Mouse (Mus musculus): ENCODE results near the gene Aox1.

The Aox1 gene

DNA sequence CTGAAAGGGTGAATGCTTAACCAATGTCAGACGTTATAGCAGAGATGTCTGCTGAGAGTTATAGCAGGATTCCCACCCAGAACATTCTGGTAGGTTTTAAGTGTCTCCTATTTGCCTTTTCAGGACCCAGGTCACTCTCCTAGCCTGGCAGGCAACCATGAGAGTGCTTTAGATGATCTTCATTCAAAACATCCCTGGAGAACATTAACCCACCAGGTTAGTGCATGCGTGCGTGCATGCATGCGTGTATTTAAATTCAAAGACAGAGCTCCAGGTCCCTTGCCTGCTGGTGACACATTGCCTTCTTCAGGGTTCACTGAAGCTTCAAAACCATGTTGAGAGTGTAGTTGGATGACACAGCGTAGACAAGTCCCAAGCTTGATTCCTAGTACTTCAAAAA, 35.4 kb downstream of the Aox1 start:
- DNase-seq (ENCODE audit: low read depth) = no peak

DNA sequence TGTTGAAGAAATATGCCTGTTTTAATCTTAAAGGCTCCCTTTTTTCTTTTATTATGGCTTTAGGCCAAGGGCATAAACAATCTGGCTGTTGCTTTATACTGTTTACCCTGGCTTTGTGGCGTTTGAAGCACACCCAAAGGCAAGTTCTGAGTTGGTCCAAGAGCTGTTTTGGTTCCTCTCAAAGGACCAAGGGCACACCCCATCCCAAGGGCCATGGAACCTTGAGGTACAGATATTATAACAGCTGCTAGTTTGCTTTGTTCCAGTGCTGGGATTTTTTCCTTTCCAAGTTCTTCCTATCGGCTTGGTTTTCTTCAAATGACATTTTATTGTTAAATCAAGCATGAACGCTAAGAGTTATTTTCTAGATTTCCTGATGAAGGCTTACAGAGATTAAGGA, 35.9 kb downstream of the Aox1 start:
- no peak for DNase-seq (ENCODE audit: low read depth)

DNA sequence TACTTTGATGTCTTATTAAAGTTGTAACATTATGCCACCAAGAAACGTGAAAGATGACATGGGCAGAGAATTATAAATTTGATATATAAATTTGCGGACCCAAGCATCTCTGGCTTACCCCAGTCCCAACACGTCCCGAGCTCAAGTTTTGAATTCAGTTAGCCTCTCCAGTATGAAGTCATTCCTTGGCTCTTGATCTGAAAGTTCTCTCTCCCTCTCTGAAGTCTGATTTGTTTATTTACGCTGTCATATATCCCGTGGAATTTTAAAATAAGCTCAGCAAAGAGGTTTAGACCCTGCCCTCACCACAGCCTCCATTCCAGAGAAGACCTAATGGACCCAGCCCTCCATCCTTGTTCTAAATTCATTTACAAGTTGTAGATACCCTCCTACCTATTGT, 39.5 kb downstream of the Aox1 start:
- DNase-seq (ENCODE audit: low read depth) = no peak

DNA sequence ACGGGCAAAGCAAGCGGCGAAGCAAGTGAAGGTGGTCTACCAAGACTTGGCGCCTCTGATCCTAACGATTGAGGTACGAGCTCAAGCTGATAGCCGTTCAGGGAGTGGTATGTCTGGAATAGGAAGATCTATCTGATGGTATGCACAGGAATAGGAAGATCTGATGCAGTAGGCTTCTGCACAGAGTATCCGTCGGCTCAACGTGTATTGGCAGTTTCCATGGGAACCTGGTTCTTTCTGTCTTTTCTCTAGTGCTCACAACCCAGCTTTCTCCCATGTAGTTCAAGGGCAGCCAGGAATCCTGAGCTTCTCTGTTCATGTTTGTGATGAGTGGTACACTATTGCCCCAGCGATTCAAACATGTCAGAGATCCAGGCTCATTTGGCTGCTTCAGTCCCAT, 40.4 kb downstream of the Aox1 start:
- DNase-seq (ENCODE audit: low read depth) = no peak

DNA sequence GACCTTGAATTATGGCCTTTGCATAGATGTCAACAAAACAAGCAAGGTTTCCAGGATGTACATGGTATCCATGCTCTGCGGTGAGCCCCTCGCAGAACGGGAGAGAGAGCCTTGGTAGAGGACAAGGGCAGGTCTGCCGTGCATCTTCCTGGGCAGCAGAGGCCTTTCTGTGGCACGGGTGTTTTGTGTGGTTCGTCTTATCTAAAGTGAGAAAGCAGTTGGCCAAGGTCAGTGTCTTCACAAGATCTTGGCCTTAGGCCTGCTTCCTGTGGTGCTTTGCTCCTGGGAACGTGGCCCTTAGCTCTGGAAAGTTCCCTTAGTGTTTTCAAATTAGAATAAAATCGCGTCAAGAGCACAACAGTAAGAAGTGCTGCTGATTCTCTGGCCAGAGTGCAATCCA, 41.3 kb downstream of the Aox1 start:
- DNase-seq (ENCODE audit: low read depth) = no peak

DNA sequence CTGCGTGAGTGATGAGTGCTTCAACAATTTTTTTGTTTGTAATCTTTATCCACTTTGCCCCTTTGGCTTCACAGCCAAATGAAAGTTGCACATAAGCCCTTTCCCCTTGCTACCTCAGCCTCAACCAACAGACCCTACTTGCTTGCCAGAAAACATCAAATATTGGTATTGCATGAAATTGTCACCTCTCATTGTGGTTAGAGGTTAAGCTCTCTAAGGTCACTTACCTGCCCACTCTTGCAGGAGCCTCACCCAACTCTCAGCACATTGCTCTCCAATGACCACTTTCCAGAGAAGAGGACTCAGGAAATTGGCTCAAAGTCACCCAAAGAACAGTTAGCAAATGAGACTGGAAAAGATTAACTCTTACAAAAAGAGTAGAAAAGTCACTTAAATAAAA, 41.8 kb downstream of the Aox1 start:
- no peak for DNase-seq (ENCODE audit: low read depth)

DNA sequence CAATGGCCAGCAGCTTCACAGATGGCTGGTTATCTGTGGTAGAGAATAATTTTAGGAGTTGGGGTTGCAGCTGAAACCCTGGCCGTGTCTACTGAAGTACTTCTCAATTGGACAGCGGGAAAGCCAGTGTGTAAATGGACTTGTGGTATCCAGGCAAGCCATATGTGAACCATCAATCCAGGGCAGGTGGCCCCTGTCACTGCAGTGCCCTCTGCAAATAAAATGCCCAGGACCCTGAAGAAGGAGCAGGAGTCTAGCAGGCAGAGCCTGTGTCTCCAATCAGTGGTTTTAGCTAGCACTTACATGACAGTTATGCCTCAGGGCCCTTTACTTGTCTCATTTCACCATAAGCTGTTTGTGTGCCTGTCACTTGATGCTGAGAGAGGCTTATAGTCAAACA, 42.7 kb downstream of the Aox1 start:
- DNase-seq (ENCODE audit: low read depth) = no peak

DNA sequence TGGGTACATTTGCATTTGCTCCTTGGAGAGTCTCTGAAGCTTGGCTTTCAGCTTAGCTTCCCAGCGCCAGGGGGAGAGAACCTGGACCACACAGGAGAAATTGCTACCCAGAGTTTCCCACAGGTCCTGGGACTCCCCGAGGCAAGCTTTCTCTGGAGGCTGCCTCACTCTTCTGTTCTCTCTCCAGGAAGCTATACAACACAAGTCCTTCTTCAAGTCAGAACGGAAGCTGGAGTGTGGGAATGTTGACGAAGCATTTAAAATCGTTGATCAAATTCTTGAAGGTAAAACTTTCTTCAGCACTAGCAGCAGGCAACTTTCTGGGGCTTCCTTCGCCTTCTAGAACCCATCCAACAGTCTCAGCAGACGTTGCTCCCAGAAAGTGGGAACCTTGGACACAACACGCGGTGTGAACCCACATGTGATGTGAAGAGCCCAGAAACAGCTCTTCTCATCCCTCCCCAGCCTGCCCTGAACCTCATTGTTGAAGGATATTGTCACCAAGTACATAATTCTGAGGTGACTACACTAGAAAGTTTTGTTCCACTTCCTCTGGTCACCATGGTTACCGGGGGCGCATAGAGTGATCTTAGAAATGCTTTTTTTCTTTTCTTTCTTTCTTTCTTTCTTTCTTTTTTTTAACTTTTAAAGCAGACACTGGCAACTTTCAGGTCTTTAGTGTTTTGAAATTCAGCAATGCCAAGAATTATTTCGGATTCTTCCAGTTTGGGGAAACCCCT, 43.4 kb downstream of the Aox1 start:
- no peak for DNase-seq (ENCODE audit: low read depth)

DNA sequence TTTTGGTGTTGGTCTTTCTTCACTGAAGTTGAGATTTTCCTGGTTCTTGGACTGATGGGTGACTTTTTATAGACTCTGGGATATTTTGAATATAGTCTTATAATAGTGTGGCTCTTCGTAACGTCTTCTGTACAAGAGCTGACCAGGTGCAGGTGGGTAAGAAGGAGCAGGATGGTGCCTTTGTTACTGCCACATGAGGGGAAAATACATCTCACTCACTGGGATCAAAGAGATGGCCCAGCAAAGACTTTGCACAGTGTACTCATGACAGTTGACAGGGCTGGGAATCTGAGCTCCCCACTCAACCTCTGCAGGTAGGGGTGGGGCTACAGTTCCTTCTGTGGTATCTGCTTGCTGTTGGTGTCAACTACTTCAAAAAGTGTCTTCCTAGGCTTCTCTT, 44.5 kb downstream of the Aox1 start:
- DNase-seq (ENCODE audit: low read depth) = no peak

DNA sequence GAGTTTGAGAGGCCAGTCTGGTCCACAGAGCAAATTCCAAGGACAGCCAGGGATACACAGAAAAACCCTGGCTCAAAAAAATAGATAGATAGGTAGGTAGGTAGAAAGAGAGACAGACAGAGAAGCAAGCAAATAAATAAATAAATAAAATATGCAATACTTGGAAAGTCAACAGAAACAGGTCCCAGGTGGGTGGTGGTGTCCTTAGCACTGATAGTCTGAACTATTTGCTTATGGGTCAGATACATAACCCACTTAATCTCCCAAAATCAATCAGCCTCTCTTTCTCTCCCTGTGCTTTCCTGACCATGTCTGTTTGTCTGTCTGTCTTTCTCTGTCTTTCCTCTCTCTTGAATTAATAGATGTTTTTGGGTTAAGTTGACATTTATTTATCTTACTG, 48.2 kb downstream of the Aox1 start:
- no peak for DNase-seq (ENCODE audit: low read depth)

DNA sequence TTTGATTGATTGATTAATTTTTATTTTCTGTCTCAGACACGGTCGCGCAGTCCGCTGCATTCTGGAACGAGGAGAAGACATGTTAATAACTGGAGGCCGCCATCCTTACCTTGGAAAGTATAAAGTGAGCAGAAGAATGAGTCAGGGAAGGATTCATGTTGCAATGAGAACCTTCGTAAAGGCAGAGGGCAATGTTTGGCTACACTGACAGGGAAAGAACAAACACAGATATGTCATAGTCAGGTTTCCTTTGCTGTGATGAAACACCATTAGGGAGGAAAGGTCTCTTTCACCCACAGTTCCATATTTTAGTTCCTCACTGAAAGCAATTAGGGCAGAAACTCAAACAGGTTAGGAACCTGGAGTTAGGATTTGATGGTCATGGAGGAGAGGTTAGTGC, 48.7 kb downstream of the Aox1 start:
- DNase-seq (ENCODE audit: low read depth) = peak; percentile 11

DNA sequence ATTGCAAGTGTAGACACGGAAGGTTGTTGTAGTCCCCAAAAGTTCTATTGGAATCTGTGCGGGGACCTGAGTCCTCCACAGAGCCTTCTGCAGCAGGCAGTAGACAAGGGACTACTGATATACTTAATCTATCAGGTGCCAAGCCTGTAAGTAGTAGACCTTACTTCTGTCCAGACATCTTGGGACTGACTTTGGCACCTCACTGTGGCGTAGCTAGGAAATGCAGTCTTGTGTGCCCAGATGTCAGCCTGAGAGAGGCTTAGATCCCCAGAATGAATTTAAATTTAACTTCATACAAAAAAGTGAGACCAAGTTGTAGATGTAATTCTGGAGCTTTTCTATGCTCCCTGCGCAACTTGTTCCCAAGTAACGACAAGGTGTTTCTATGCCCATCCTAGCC, 50.0 kb downstream of the Aox1 start:
- DNase-seq (ENCODE audit: low read depth) = peak; percentile 33

DNA sequence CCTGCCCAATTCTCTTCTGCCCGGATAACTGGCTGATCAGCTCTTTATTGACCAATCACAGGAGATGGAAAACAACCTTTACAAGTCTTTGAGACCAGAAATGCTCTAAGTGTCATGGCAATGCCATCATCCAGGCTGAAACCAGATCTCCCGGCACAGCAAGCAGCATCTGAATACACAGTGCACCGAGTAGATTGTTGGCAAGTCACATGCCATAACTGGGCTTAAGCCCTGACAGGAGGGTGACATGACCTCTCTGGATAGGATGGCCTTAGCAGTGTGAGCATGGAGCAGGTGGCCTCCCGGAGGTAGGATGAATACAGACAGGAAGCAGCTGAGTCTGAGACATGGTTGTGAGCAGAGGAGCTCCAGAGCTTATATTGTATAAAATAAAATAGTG, 50.7 kb downstream of the Aox1 start:
- no peak for DNase-seq (ENCODE audit: low read depth)

DNA sequence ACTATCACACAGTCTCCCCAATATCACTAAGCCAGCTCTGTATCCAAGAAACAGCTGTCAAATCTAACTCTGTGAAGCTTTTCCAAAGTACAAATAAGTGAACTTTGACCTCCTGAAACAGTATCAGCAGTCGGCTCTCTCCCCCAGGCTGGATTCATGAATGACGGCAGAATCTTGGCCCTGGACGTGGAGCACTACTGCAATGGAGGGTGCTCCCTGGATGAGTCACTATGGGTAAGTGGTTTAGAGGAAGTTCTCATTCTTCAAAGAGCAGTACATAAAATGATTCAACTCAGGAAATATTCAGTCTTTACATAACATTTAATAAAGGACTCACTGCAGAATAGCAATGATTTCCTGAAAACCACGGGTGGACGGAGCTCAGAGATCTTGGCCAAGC, 51.6 kb downstream of the Aox1 start:
- DNase-seq (ENCODE audit: low read depth) = peak; percentile 20

DNA sequence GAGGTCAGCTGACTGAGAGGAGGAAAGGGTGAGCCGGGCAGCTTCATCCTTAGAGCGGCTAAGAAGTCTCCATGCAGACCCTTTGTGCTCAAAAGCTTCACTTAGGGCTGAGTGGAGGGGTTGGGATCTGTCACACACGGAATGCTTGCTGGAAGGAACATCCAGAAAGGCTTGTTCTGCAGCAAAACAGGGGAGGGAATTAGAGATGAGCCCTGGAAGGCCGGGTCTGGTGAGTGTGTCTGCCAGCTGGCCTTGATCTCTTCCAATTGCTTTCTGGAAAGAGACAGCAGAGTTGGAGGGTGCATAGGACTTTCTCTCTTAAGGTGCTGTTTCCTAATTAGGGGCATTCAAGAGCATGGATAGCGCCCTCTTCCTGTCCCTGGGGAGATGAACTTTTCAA, 59.6 kb downstream of the Aox1 start:
- DNase-seq (ENCODE audit: low read depth) = no peak

DNA sequence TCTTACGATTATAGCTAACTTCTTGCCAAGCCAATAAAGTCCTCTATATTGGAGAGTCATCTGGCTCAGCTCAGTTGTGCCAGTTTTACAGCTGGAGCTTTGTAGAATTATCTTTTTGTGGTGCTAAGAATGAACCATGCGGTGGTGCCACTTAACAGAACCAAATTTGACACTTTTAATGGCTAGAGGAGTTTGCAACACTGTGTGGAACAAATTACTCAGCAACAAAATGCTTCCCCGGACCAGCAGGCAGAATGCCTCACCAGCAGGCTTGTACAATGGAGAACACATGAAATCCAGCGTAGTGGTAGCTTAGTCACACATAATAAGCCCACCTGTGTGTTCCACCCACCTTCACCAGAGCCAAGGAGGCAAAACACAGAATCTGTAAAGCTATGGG, 60.5 kb downstream of the Aox1 start:
- DNase-seq (ENCODE audit: low read depth) = no peak

DNA sequence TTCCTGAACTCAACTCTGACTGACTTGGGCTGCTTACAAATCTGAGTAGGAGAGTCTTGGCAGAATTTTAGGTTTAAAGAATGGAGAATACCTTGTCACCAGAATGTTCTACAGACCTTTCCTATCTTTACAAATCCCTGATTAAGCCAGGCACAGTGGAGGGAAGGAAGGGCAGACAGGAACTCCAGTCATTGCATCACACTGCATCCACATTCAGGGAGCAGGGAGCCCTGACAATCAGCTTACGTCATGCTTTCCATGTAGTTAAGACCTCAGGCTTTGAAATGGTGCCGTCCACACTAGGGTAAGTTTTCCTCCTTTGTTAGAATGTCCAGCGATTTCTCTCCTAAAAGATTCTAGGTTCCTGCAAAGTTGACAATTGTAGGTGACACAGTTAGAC, 61.5 kb downstream of the Aox1 start:
- DNase-seq (ENCODE audit: low read depth) = no peak

DNA sequence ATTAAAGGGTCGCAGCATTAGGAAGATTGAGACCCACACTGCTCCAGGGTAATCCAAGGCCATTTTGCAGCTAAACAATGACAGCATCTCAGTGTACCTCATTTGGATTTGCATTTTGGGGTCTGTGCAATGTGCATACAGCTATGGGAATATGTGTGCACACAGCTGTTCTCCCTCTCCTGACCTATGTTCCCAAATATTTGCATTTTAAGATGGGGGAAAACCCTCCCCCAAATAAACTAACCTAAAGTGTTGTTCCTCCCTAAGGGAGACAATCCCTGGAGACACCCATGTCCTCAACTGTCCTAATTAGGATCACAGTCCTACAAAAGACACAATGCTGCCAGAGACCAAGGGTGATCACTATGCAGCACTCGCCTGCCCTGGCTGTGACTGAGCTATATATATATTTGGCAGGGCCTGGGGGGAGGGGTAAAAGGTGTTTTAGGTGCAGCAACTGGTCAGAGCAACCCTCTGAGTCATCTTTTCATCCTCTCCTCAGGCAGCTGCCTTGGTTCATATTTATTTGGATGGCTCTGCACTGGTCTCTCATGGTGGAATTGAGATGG, 62.3 kb downstream of the Aox1 start:
- DNase-seq (ENCODE audit: low read depth) = no peak

DNA sequence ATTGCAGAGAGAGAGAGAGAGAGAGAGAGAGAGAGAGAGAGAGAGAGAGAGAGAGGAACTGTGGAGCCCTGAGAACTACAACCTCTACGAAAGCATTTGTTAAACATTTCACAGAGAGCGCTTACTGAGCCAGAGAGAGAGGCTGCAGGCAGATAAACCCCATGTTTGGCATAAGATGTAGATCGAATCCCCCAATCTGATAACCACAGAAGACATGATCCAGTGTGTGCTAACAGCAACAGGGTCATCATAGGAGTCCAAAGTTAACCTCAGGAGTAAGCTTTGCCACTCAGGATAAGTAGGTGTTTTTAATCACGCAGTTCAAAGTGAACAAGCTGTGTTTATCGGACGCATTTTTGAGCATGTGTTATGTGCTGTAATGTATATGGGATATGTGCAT, 67.6 kb downstream of the Aox1 start:
- no peak for DNase-seq (ENCODE audit: low read depth)

DNA sequence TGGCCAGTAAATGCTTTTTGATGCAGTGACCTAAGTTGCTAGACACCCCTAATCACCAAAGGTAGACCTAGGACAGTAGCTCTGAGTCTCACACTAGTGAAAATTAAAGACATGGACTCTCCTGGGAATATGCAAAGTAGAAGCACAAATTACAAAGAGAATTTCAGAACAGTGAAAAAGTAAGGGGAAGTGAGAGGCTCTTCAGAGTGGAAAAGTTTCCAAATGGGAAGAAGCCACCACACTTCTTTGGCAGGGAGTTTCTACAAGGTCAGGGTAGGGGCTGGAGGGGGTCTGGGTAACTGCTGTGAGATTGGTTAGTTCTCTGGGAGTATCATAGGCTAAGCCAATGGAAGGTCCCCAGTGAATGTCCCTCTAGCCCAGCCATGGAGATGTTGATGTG, 69.4 kb downstream of the Aox1 start:
- no peak for DNase-seq (ENCODE audit: low read depth)

DNA sequence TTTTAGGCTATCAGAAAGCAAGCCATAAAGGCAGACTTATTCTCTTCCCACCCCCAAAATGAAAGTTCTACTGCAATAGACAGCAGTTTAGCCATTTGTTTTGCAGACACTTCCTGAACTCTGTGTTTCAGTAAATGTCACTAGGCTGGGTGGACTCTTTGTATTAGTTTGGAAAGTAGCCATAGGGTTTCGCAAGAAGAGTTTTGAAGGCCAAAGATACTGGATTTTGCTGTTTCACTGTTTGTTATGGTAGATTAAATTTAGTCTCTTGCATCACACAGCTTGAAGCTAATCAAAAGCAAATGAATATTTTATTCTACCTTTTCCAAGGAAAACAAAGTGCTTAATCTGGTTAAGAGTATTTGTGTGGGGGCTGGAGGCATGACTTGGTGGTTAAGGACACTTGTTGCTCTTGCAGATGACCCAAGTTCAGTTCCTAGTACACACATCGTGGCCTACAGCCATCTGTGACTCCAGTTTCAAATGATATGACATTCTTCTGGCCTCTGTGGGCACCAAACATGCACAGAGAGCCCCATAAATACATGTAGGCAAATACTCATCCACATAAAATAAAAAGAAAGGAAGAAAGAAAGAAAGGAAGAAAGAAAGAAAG, 71.9 kb downstream of the Aox1 start:
- DNase-seq (ENCODE audit: low read depth) = peak; percentile 86

DNA sequence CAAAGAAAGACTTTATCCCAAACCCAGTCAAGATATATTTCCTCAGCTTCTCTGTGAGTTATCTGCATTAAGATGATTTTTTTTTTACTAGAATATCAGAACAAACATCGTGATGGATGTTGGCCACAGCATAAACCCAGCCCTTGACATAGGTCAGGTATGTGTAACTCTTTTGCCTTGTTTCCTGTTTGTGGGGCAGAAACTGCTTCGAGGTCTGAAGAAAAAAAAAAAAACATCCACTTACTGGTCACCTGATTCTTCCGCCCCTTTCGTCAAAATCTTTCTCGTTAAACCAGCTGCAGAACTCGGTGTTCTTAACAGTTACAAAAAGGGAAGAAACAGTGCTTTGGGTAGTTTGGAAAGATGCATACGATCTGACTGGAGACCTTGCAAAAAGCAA, 72.8 kb downstream of the Aox1 start:
- DNase-seq (ENCODE audit: low read depth) = peak; percentile 24

DNA sequence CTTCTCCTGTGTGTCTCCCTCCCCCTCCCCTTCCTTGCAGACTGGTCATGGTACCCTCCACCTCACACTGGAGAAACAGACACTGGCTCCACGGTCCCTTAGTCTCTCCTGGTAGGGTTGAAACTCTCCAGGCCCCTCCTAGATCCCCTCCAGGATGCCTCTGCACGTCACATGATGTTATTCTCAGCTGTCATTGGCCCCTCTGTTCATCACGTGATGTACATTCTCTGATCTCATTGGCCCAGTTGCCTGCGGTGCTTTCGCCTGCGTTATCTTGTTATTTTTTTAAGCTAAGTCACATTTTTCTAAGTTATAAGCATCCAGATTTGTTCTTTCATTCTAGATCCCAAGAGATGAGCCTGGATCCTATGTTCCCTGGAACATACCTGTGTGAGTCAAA, 76.0 kb downstream of the Aox1 start:
- no peak for DNase-seq (ENCODE audit: low read depth)

DNA sequence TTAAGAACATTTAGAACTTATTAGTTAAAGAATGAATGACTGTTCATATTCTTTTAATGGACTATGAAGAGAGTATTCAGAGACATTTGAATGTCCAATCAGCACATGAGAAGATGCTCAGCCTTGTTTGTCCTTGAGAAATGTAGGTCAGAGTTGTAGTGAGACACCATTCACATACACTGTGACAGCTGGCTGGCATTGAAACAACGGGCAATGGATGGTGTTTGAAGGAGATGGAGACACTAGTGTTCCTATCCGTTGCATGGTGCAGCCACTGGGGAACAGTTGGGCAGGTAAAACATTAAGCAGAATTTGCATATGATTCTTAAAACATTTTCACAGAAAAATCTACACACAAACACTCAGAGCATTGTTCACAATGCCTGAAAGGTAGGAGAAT, 77.3 kb downstream of the Aox1 start:
- DNase-seq (ENCODE audit: low read depth) = no peak

Measured in 416B (cell line).